Mouse (Mus musculus) bone marrow, adult 2 months (tissue): Measurements from ENCODE around the gene Elk4.

ENCODE experiments used
- CTCF ChIP-seq: fragments of 200-500 bp; IDR thresholded peaks from 2 replicates; pipeline ENCODE4 v1.5.1; 2011; ENCODE audit warnings: low read length, control low read depth; ENCODE audit not compliant: control insufficient read depth, insufficient read depth
- POLR2A ChIP-seq: fragments of 200-500 bp; IDR thresholded peaks from 2 replicates; pipeline ENCODE4 v1.6.1; 2011; ENCODE audit warnings: low read depth, mild to moderate bottlenecking, control low read depth, low read length, borderline replicate concordance; ENCODE audit not compliant: control insufficient read depth

GRCm38 (mm10) chr1:132027978-132028377, 20.6 kb downstream of the Elk4 start:
- TF ChIP-seq POLR2A (no peak), CTCF (no peak)
